Mouse (Mus musculus): ENCODE results near the gene Adap1.
A peak's percentile ranks its signal among the peaks of the same experiment; 100 is the strongest.

Adap1 gene

GRCm38 (mm10) chr5:139257265-139257664 is 68.2 kb downstream of the Adap1 start:
- TF ChIP-seq GATA4 (IDR thresholded peaks at IDR 0.05; ENCODE audit: insufficient replicate concordance, low read length): no peak

- no peak for TF ChIP-seq GATA4 (IDR thresholded peaks at IDR 0.05; ENCODE audit: insufficient replicate concordance, low read length)
Observed at GRCm38 (mm10) chr5:139256211-139256765, 69.1 kb downstream of the Adap1 start.

GRCm38 (mm10) chr5:139255777-139256176 is 69.6 kb downstream of the Adap1 start:
- no peak for TF ChIP-seq GATA4 (IDR thresholded peaks at IDR 0.05; ENCODE audit: insufficient replicate concordance, low read length)

- TF ChIP-seq GATA4 (IDR thresholded peaks at IDR 0.05; ENCODE audit: insufficient replicate concordance, low read length): no peak
Observed at GRCm38 (mm10) chr5:139254938-139255337, 70.5 kb downstream of the Adap1 start.

- no peak for TF ChIP-seq GATA4 (IDR thresholded peaks at IDR 0.05; ENCODE audit: insufficient replicate concordance, low read length)
Observed at GRCm38 (mm10) chr5:139253301-139253741, 72.1 kb downstream of the Adap1 start.

GRCm38 (mm10) chr5:139252910-139253245 is 72.5 kb downstream of the Adap1 start:
- no peak for TF ChIP-seq GATA4 (IDR thresholded peaks at IDR 0.05; ENCODE audit: insufficient replicate concordance, low read length)

- 0 out of 2 replicates have a peak, but pooled peaks have one; percentile 4 for TF ChIP-seq GATA4 (IDR thresholded peaks at IDR 0.05; ENCODE audit: insufficient replicate concordance, low read length)
Observed at GRCm38 (mm10) chr5:139252081-139252909, 73.1 kb downstream of the Adap1 start, which contains the start of gene Get4. Gene Get4 (plus strand): TSS chr5:139252324.

- no peak for TF ChIP-seq GATA4 (IDR thresholded peaks at IDR 0.05; ENCODE audit: insufficient replicate concordance, low read length)
Observed at GRCm38 (mm10) chr5:139251736-139252080, 73.7 kb downstream of the Adap1 start.

- TF ChIP-seq GATA4 (IDR thresholded peaks at IDR 0.05; ENCODE audit: insufficient replicate concordance, low read length): no peak
Observed at GRCm38 (mm10) chr5:139251279-139251678, 74.1 kb downstream of the Adap1 start.

- TF ChIP-seq GATA4 (IDR thresholded peaks at IDR 0.05; ENCODE audit: insufficient replicate concordance, low read length): no peak
Observed at GRCm38 (mm10) chr5:139248846-139249245, 76.6 kb downstream of the Adap1 start.

- TF ChIP-seq GATA4 (IDR thresholded peaks at IDR 0.05; ENCODE audit: insufficient replicate concordance, low read length): no peak
Observed at GRCm38 (mm10) chr5:139247767-139248166, 77.7 kb downstream of the Adap1 start.

GRCm38 (mm10) chr5:139243384-139243783 is 82.0 kb downstream of the Adap1 start:
- TF ChIP-seq GATA4 (IDR thresholded peaks at IDR 0.05; ENCODE audit: insufficient replicate concordance, low read length): no peak

GRCm38 (mm10) chr5:139241022-139241761 is 84.2 kb downstream of the Adap1 start:
- TF ChIP-seq GATA4 (IDR thresholded peaks at IDR 0.05; ENCODE audit: insufficient replicate concordance, low read length): no peak

GRCm38 (mm10) chr5:139237436-139237835 is 88.0 kb downstream of the Adap1 start:
- TF ChIP-seq GATA4 (IDR thresholded peaks at IDR 0.05; ENCODE audit: insufficient replicate concordance, low read length): no peak

- TF ChIP-seq GATA4 (IDR thresholded peaks at IDR 0.05; ENCODE audit: insufficient replicate concordance, low read length): no peak
Observed at GRCm38 (mm10) chr5:139234423-139234822, 91.0 kb downstream of the Adap1 start.

- no peak for TF ChIP-seq GATA4 (IDR thresholded peaks at IDR 0.05; ENCODE audit: insufficient replicate concordance, low read length)
Observed at GRCm38 (mm10) chr5:139232083-139232482, 93.3 kb downstream of the Adap1 start.

Measured in liver, adult (tissue).